Mouse (Mus musculus): ENCODE results near the gene Ikzf4. TPM values are rescaled to one million over a fixed set of nuclear protein-coding genes. Genes with fewer than 3 reads are reported as not detected.
"Not testable (repeated sequence)": the region's sequence is repeated elsewhere in the genome, so short reads cannot be mapped to it uniquely, and the experiment has no call there.

The Ikzf4 gene
- polyA plus RNA-seq, 1 experiment from 2014 or later, result 1.4 TPM

- H3K4me3 ChIP-seq (ENCODE audit: low read length), result no peak overlapping the region
- ATAC-seq (ENCODE audit: low FRiP score, low TSS enrichment), result no peak
- H3K4me2 ChIP-seq (replicated peaks; ENCODE audit: low read depth, low read length), result no peak overlapping the region
- no peak overlapping the region for H3K9ac ChIP-seq (replicated peaks; ENCODE audit: low read length)
- 83% methylated on average over 6 of the region's 6 CpGs for WGBS
- H3K4me1 ChIP-seq (ENCODE audit: insufficient read depth, low read length), result peaks cover 14% of the 10 kb centered on the region
- no peak overlapping the region for H3K27ac ChIP-seq (ENCODE audit: low read length)
- no peaks in the 10 kb centered on the region for H3K9me3 ChIP-seq (ENCODE audit: low read length)
- H3K27me3 ChIP-seq (ENCODE audit: insufficient read depth, low read length), result no peaks in the 10 kb centered on the region
- 0 out of 2 replicates have a peak, but pooled peaks cover 4% of the 10 kb centered on the region for H3K36me3 ChIP-seq (ENCODE audit: insufficient read depth, low read length)
Measured at GRCm38 (mm10) chr10:128642749-128643148, 3.0 kb downstream of the Ikzf4 start.

- Histone ChIP-seq H3K4me3 (ENCODE audit: low read length) (no peak overlapping the region), H3K9me3 (ENCODE audit: low read length) (no peaks in the 10 kb centered on the region), H3K27me3 (ENCODE audit: insufficient read depth, low read length) (no peaks in the 10 kb centered on the region), H3K36me3 (ENCODE audit: insufficient read depth, low read length) (0 out of 2 replicates have a peak, but pooled peaks cover 4% of the 10 kb centered on the region), H3K27ac (ENCODE audit: low read length) (no peak overlapping the region), H3K4me2 (replicated peaks; ENCODE audit: low read depth, low read length) (no peak overlapping the region), H3K9ac (replicated peaks; ENCODE audit: low read length) (no peak overlapping the region), H3K4me1 (ENCODE audit: insufficient read depth, low read length) (peaks cover 16% of the 10 kb centered on the region)
- WGBS, result 77% methylated on average over 7 of the region's 7 CpGs
- ATAC-seq (ENCODE audit: low FRiP score, low TSS enrichment), result no peak
Measured at GRCm38 (mm10) chr10:128641871-128642270, 3.9 kb downstream of the Ikzf4 start.

- Histone ChIP-seq H3K4me1 (ENCODE audit: insufficient read depth, low read length) (peaks cover 11% of the 10 kb centered on the region; the same call in 1 of the 2 replicates), H3K27ac (ENCODE audit: low read length) (no peak overlapping the region), H3K4me2 (replicated peaks; ENCODE audit: low read depth, low read length) (no peak overlapping the region), H3K4me3 (ENCODE audit: low read length) (no peak overlapping the region), H3K9me3 (ENCODE audit: low read length) (no peaks in the 10 kb centered on the region), H3K27me3 (ENCODE audit: insufficient read depth, low read length) (no peaks in the 10 kb centered on the region), H3K9ac (replicated peaks; ENCODE audit: low read length) (no peak overlapping the region), H3K36me3 (ENCODE audit: insufficient read depth, low read length) (0 out of 2 replicates have a peak, but pooled peaks cover 4% of the 10 kb centered on the region)
- no peak for ATAC-seq (ENCODE audit: low FRiP score, low TSS enrichment)
- WGBS, result 97% methylated on average over 15 of the region's 15 CpGs
Measured at GRCm38 (mm10) chr10:128640891-128641290, 4.9 kb downstream of the Ikzf4 start.

- Histone ChIP-seq H3K27me3 (ENCODE audit: insufficient read depth, low read length) (no peaks in the 10 kb centered on the region), H3K4me1 (ENCODE audit: insufficient read depth, low read length) (peaks cover 4% of the 10 kb centered on the region; the same call in 1 of the 2 replicates), H3K27ac (ENCODE audit: low read length) (no peak overlapping the region), H3K4me2 (replicated peaks; ENCODE audit: low read depth, low read length) (no peak overlapping the region), H3K9me3 (ENCODE audit: low read length) (no peaks in the 10 kb centered on the region), H3K4me3 (ENCODE audit: low read length) (no peak overlapping the region), H3K9ac (replicated peaks; ENCODE audit: low read length) (no peak overlapping the region), H3K36me3 (ENCODE audit: insufficient read depth, low read length) (0 out of 2 replicates have a peak, but pooled peaks cover 4% of the 10 kb centered on the region)
- no peak for ATAC-seq (ENCODE audit: low FRiP score, low TSS enrichment)
- WGBS, result 85% methylated on average over 14 of the region's 14 CpGs
Measured at GRCm38 (mm10) chr10:128639999-128640398, 5.8 kb downstream of the Ikzf4 start.

- H3K4me1 ChIP-seq (ENCODE audit: insufficient read depth, low read length), result 0 out of 2 replicates have a peak, but pooled peaks cover 3% of the 10 kb centered on the region
- ATAC-seq (ENCODE audit: low FRiP score, low TSS enrichment), result no peak
- peak overlapping the region; percentile 25; the same call in 1 of the 2 replicates for H3K9ac ChIP-seq (replicated peaks; ENCODE audit: low read length)
- H3K9me3 ChIP-seq (ENCODE audit: low read length), result no peaks in the 10 kb centered on the region
- no peak overlapping the region for H3K27ac ChIP-seq (ENCODE audit: low read length)
- 0 out of 2 replicates have a peak, but pooled peaks cover 6% of the 10 kb centered on the region for H3K36me3 ChIP-seq (ENCODE audit: insufficient read depth, low read length)
- WGBS, result 26% methylated on average over 11 of the region's 11 CpGs
- H3K4me3 ChIP-seq (ENCODE audit: low read length), result no peak overlapping the region
- H3K4me2 ChIP-seq (replicated peaks; ENCODE audit: low read depth, low read length), result peak overlapping the region; percentile 36; the same call in 1 of the 2 replicates
- H3K27me3 ChIP-seq (ENCODE audit: insufficient read depth, low read length), result no peaks in the 10 kb centered on the region
Measured at GRCm38 (mm10) chr10:128637011-128637410, 8.8 kb downstream of the Ikzf4 start.

GRCm38 (mm10) chr10:128636561-128636960, 9.2 kb downstream of the Ikzf4 start:
- H3K27me3 ChIP-seq (ENCODE audit: insufficient read depth, low read length), result no peaks in the 10 kb centered on the region
- H3K4me3 ChIP-seq (ENCODE audit: low read length), result no peak overlapping the region
- H3K9me3 ChIP-seq (ENCODE audit: low read length), result no peaks in the 10 kb centered on the region
- 0 out of 2 replicates have a peak, but pooled peaks cover 6% of the 10 kb centered on the region for H3K36me3 ChIP-seq (ENCODE audit: insufficient read depth, low read length)
- 58% methylated on average over 6 of the region's 6 CpGs for WGBS
- ATAC-seq (ENCODE audit: low FRiP score, low TSS enrichment), result no peak
- H3K4me2 ChIP-seq (replicated peaks; ENCODE audit: low read depth, low read length), result no peak overlapping the region
- 0 out of 2 replicates have a peak, but pooled peaks cover 3% of the 10 kb centered on the region for H3K4me1 ChIP-seq (ENCODE audit: insufficient read depth, low read length)
- peak overlapping the region; percentile 25; the same call in 1 of the 2 replicates for H3K9ac ChIP-seq (replicated peaks; ENCODE audit: low read length)
- no peak overlapping the region for H3K27ac ChIP-seq (ENCODE audit: low read length)

- no peak overlapping the region for H3K27ac ChIP-seq (ENCODE audit: low read length)
- 0 out of 2 replicates have a peak, but pooled peaks cover 4% of the 10 kb centered on the region for H3K36me3 ChIP-seq (ENCODE audit: insufficient read depth, low read length)
- no peaks in the 10 kb centered on the region for H3K9me3 ChIP-seq (ENCODE audit: low read length)
- H3K27me3 ChIP-seq (ENCODE audit: insufficient read depth, low read length), result no peaks in the 10 kb centered on the region
- no peak overlapping the region for H3K4me3 ChIP-seq (ENCODE audit: low read length)
- H3K4me1 ChIP-seq (ENCODE audit: insufficient read depth, low read length), result 0 out of 2 replicates have a peak, but pooled peaks cover 3% of the 10 kb centered on the region
- no peak overlapping the region for H3K4me2 ChIP-seq (replicated peaks; ENCODE audit: low read depth, low read length)
- WGBS, result 91% methylated on average over 13 of the region's 13 CpGs
- no peak for ATAC-seq (ENCODE audit: low FRiP score, low TSS enrichment)
- H3K9ac ChIP-seq (replicated peaks; ENCODE audit: low read length), result no peak overlapping the region
Measured at GRCm38 (mm10) chr10:128635697-128636096, 10.1 kb downstream of the Ikzf4 start.

- ATAC-seq (ENCODE audit: low FRiP score, low TSS enrichment), result no peak
- H3K4me1 ChIP-seq (ENCODE audit: insufficient read depth, low read length), result no peaks in the 10 kb centered on the region
- 29% methylated on average over 6 of the region's 6 CpGs for WGBS
Measured at GRCm38 (mm10) chr10:128631571-128631970, 14.2 kb downstream of the Ikzf4 start.

GRCm38 (mm10) chr10:128630306-128630705, 15.5 kb downstream of the Ikzf4 start:
- not testable (repeated sequence) for H3K4me2 ChIP-seq (replicated peaks; ENCODE audit: low read depth, low read length); H3K9me3 ChIP-seq (ENCODE audit: low read length); H3K4me1 ChIP-seq (ENCODE audit: insufficient read depth, low read length); H3K36me3 ChIP-seq (ENCODE audit: insufficient read depth, low read length); H3K27ac ChIP-seq (ENCODE audit: low read length); H3K27me3 ChIP-seq (ENCODE audit: insufficient read depth, low read length); H3K9ac ChIP-seq (replicated peaks; ENCODE audit: low read length); H3K4me3 ChIP-seq (ENCODE audit: low read length); ATAC-seq (ENCODE audit: low FRiP score, low TSS enrichment)
- 76% methylated on average over 5 of the region's 5 CpGs for WGBS

More at GRCm38 (mm10) chr10:128631571-128631970, 14.2 kb downstream of the Ikzf4 start:
- Histone ChIP-seq H3K36me3 (ENCODE audit: insufficient read depth, low read length) (0 out of 2 replicates have a peak, but pooled peaks cover 3% of the 10 kb centered on the region), H3K4me2 (replicated peaks; ENCODE audit: low read depth, low read length) (no peak overlapping the region), H3K4me3 (ENCODE audit: low read length) (no peak overlapping the region), H3K27me3 (ENCODE audit: insufficient read depth, low read length) (no peaks in the 10 kb centered on the region), H3K9ac (replicated peaks; ENCODE audit: low read length) (no peak overlapping the region), H3K9me3 (ENCODE audit: low read length) (no peaks in the 10 kb centered on the region), H3K27ac (ENCODE audit: low read length) (no peak overlapping the region)

GRCm38 (mm10) chr10:128629746-128630145, 16.0 kb downstream of the Ikzf4 start:
- Histone ChIP-seq H3K27ac (ENCODE audit: low read length) (no peak overlapping the region), H3K4me1 (ENCODE audit: insufficient read depth, low read length) (peaks cover 7% of the 10 kb centered on the region), H3K4me3 (ENCODE audit: low read length) (no peak overlapping the region), H3K27me3 (ENCODE audit: insufficient read depth, low read length) (no peaks in the 10 kb centered on the region), H3K9me3 (ENCODE audit: low read length) (no peaks in the 10 kb centered on the region), H3K36me3 (ENCODE audit: insufficient read depth, low read length) (peaks cover 7% of the 10 kb centered on the region), H3K9ac (replicated peaks; ENCODE audit: low read length) (no peak overlapping the region), H3K4me2 (replicated peaks; ENCODE audit: low read depth, low read length) (no peak overlapping the region)
- no peak for ATAC-seq (ENCODE audit: low FRiP score, low TSS enrichment)
- 84% methylated on average over 2 of the region's 2 CpGs for WGBS

All from kidney, embryonic 16.5 days (tissue).